9 mouse cellular contexts compared by ENCODE assay signal in the genomic region with DNA sequence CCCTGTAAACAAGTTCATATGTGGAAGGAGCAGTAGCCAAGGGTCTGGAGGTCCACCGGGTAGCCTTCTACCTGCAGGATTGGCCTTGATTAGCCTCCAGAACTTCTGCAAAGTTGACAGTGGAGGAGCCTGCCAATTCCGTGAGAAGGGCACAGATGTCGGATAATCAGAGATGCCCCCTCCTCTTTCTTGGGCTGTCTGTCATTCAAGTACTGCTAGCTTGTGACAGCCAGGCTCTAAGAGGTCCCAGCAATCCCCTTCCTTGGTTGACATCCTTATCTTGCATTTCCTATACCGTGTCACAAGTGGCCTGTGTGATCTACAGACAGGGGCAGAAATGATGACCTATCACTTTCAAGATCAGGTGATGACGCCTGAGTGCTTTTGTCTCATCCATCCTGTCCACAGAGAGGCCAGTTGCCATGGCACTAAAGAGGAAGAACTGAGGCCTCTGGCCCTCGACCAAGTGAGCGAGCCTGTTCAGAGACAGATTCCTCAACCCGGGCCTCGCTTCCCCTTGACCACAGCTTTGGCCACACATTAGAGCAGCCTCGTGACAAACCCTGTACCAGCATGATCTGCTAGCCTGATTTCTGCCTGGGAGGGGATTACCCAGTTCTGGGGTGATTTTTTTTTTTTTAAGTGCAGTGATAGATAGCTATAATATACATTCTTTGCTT. TPM values are rescaled to one million over a fixed set of nuclear protein-coding genes. Genes with fewer than 3 reads are reported as not detected.
DNase-seq lines count a peak whose midpoint lies in the region; ATAC-seq and TF ChIP-seq lines count a peak whose summit lies in the region.
"Had no signal": no experiment of that assay in that cellular context is flagged by ENCODE, and none has a peak within 500 bp of the region (broad histone marks: within the 10 kb centered on the region; RNA-seq: fewer than 3 reads in every experiment).

No protein-coding gene starts in this region.

- peak; percentile 98 for DNase-seq in heart, adult 11 months
- DNase-seq in heart, postnatal 4 days = no peak
- DNase-seq in midbrain, postnatal 0 days (ENCODE audit: low spot score) = peak; percentile 73
- peak; percentile 69 for DNase-seq in naive thymus-derived CD4-positive, alpha-beta T cell, adult 2 months (ENCODE audit: low read depth)
- DNase-seq in left cerebral cortex, adult 2 months (ENCODE audit: extremely low spot score in 1 of 2, low spot score in 2 of 2) = no peak
- no peak for DNase-seq in embryo, embryonic 11 days

- H3K9me3 ChIP-seq in midbrain, postnatal 0 days (ENCODE audit: low read length) = no peaks in the 10 kb centered on the region
- no peaks in the 10 kb centered on the region for H3K9me3 ChIP-seq in midbrain, embryonic 15.5 days
- H3K9me3 ChIP-seq: liver, embryonic 15.5 days had no signal

- no peak overlapping the region for H3K4me3 ChIP-seq in midbrain, postnatal 0 days (ENCODE audit: low read depth, low read length)
- H3K4me3 ChIP-seq in midbrain, embryonic 15.5 days = no peak overlapping the region
- H3K4me3 ChIP-seq in bone marrow macrophage, adult 2 months (ENCODE audit: insufficient read depth, low read length) = no peak overlapping the region
- H3K4me3 ChIP-seq in left cerebral cortex, adult 2 months = no peak overlapping the region
- H3K4me3 ChIP-seq: liver, embryonic 15.5 days had no signal

- TF ChIP-seq CTCF in midbrain, postnatal 0 days (IDR thresholded peaks at IDR 0.05) = no peak
- no peak for TF ChIP-seq CTCF in bone marrow macrophage, adult 2 months (IDR thresholded peaks at IDR 0.05; ENCODE audit: low read depth, low read length)
- TF ChIP-seq CTCF in left cerebral cortex, adult 2 months (IDR thresholded peaks at IDR 0.05) = no peak

- H3K9ac ChIP-seq in midbrain, postnatal 0 days (replicated peaks; ENCODE audit: low read length, poor library complexity, severe bottlenecking) = no peak overlapping the region
- H3K9ac ChIP-seq in midbrain, embryonic 15.5 days = no peak overlapping the region
- H3K9ac ChIP-seq: liver, embryonic 15.5 days had no signal

- 0 out of 2 replicates have a peak, but pooled peaks cover 3% of the 10 kb centered on the region for H3K4me1 ChIP-seq in midbrain, postnatal 0 days (ENCODE audit: insufficient read depth, low read length)
- H3K4me1 ChIP-seq in midbrain, embryonic 15.5 days = peaks cover 27% of the 10 kb centered on the region
- H3K4me1 ChIP-seq in bone marrow macrophage, adult 2 months (ENCODE audit: control insufficient read depth, insufficient read depth, low read length) = peaks cover 73% of the 10 kb centered on the region

- 39% methylated on average over 10 of the region's 10 CpGs for WGBS in midbrain, postnatal 0 days
- WGBS in midbrain, embryonic 15.5 days = 40% methylated on average over 10 of the region's 10 CpGs

- H3K27me3 ChIP-seq in midbrain, postnatal 0 days (ENCODE audit: insufficient read depth, low read length) = no peaks in the 10 kb centered on the region
- H3K27me3 ChIP-seq in midbrain, embryonic 15.5 days (replicated peaks) = no peaks in the 10 kb centered on the region
- H3K27me3 ChIP-seq: liver, embryonic 15.5 days had no signal

- TF ChIP-seq POLR2A in bone marrow macrophage, adult 2 months (IDR thresholded peaks at IDR 0.05; ENCODE audit: borderline replicate concordance, low read depth, low read length) = no peak

- no peak overlapping the region for H3K27ac ChIP-seq in midbrain, postnatal 0 days (ENCODE audit: low read depth, low read length)
- H3K27ac ChIP-seq in midbrain, embryonic 15.5 days = no peak overlapping the region
- peak overlapping the region; percentile 98 for H3K27ac ChIP-seq in bone marrow macrophage, adult 2 months (ENCODE audit: insufficient read depth, low read depth, low read length)
- no peak overlapping the region for H3K27ac ChIP-seq in left cerebral cortex, adult 2 months
- H3K27ac ChIP-seq: liver, embryonic 15.5 days had no signal

- intact Hi-C loops in left cerebral cortex, adult 2 months (cut with DNase I) = loop anchor here (5.0 kb wide), 1 partner anchor 181 kb away; no protein-coding TSS in a partner anchor

- H3K4me2 ChIP-seq in midbrain, postnatal 0 days (ENCODE audit: low read depth, low read length, poor library complexity, severe bottlenecking) = no peak overlapping the region
- no peak overlapping the region for H3K4me2 ChIP-seq in midbrain, embryonic 15.5 days
- H3K4me2 ChIP-seq: liver, embryonic 15.5 days had no signal

- ATAC-seq in midbrain, postnatal 0 days (ENCODE audit: low FRiP score) = no peak
- no peak for ATAC-seq in midbrain, embryonic 15.5 days (replicated peaks)

- H3K36me3 ChIP-seq in midbrain, postnatal 0 days (ENCODE audit: insufficient read depth, low read length) = no peaks in the 10 kb centered on the region
- H3K36me3 ChIP-seq in midbrain, embryonic 15.5 days (replicated peaks) = no peaks in the 10 kb centered on the region
- H3K36me3 ChIP-seq: liver, embryonic 15.5 days had no signal

RNA-seq across cellular contexts. Expression of a gene that starts 10.6 kb away (rescaled TPM):
- total RNA-seq in heart, postnatal 4 days (2021) = 1 to 10 TPM in 1 of 2 experiments, under 1 TPM in 1; 0.68 to 1.0 TPM
- 1.1 and 2.1 TPM in 2 replicates for total RNA-seq in midbrain, postnatal 0 days (2014; rRNA removed)
- 2.8 and 3.5 TPM in 2 replicates for polyA plus RNA-seq in midbrain, postnatal 0 days (2015; fragmentation: Nextera tagmentation; extraction: Ambion mirVana)
- polyA plus RNA-seq in midbrain, embryonic 15.5 days (2015; fragmentation: Nextera tagmentation; extraction: Ambion mirVana) = 2.8 and 3.2 TPM in 2 replicates
- polyA plus RNA-seq in bone marrow macrophage, adult 2 months (2012; ENCODE audit: insufficient read depth, insufficient read length, missing spikeins) = 0.44 TPM in 1 of 2 replicates, not detected in the other
- 1 to 10 TPM; 2.1 to 3.1 TPM for total RNA-seq in left cerebral cortex, adult 2 months (2021)

RNA-seq across cellular contexts. Expression of a gene that starts 12.9 kb away (rescaled TPM):
- under 1 TPM; 0.41 to 0.55 TPM for total RNA-seq in heart, postnatal 4 days (2021)
- total RNA-seq in midbrain, postnatal 0 days (2014; rRNA removed) = 0.19 and 2.8 TPM in 2 replicates
- 0.25 and 0.58 TPM in 2 replicates for polyA plus RNA-seq in midbrain, postnatal 0 days (2015; fragmentation: Nextera tagmentation; extraction: Ambion mirVana)
- polyA plus RNA-seq in midbrain, embryonic 15.5 days (2015; fragmentation: Nextera tagmentation; extraction: Ambion mirVana) = 0.21 and 0.33 TPM in 2 replicates
- polyA plus RNA-seq in bone marrow macrophage, adult 2 months (2012; ENCODE audit: insufficient read depth, insufficient read length, missing spikeins) = 20.6 and 23.4 TPM in 2 replicates
- total RNA-seq in left cerebral cortex, adult 2 months (2021) = 1 to 10 TPM; 2.0 to 4.6 TPM

RNA-seq across cellular contexts. Expression of a gene that starts 19.0 kb away (rescaled TPM):
- total RNA-seq in heart, postnatal 4 days (2021) = 100 to 1,000 TPM; 549 to 587 TPM
- total RNA-seq in midbrain, postnatal 0 days (2014; rRNA removed) = 814 and 944 TPM in 2 replicates
- polyA plus RNA-seq in midbrain, postnatal 0 days (2015; fragmentation: Nextera tagmentation; extraction: Ambion mirVana) = 810 TPM in 2 replicates
- 880 and 884 TPM in 2 replicates for polyA plus RNA-seq in midbrain, embryonic 15.5 days (2015; fragmentation: Nextera tagmentation; extraction: Ambion mirVana)
- 820 and 821 TPM in 2 replicates for polyA plus RNA-seq in bone marrow macrophage, adult 2 months (2012; ENCODE audit: insufficient read depth, insufficient read length, missing spikeins)
- 100 to 1,000 TPM; 845 to 926 TPM for total RNA-seq in left cerebral cortex, adult 2 months (2021)

RNA-seq across cellular contexts. Expression of a gene that starts 30.2 kb away (rescaled TPM):
- total RNA-seq in heart, postnatal 4 days (2021) = 100 to 1,000 TPM; 237 to 239 TPM
- 512 and 647 TPM in 2 replicates for total RNA-seq in midbrain, postnatal 0 days (2014; rRNA removed)
- 628 and 643 TPM in 2 replicates for polyA plus RNA-seq in midbrain, postnatal 0 days (2015; fragmentation: Nextera tagmentation; extraction: Ambion mirVana)
- polyA plus RNA-seq in midbrain, embryonic 15.5 days (2015; fragmentation: Nextera tagmentation; extraction: Ambion mirVana) = 559 and 568 TPM in 2 replicates
- 186 and 188 TPM in 2 replicates for polyA plus RNA-seq in bone marrow macrophage, adult 2 months (2012; ENCODE audit: insufficient read depth, insufficient read length, missing spikeins)
- total RNA-seq in left cerebral cortex, adult 2 months (2021) = 100 to 1,000 TPM; 617 to 624 TPM

RNA-seq across cellular contexts. Expression of a gene that starts 37.2 kb away (rescaled TPM):
- total RNA-seq in heart, postnatal 4 days (2021) = 1 to 10 TPM; 5.7 to 7.4 TPM
- total RNA-seq in midbrain, postnatal 0 days (2014; rRNA removed) = 198 and 225 TPM in 2 replicates
- 38.3 and 39.3 TPM in 2 replicates for polyA plus RNA-seq in midbrain, postnatal 0 days (2015; fragmentation: Nextera tagmentation; extraction: Ambion mirVana)
- 41.0 and 42.0 TPM in 2 replicates for polyA plus RNA-seq in midbrain, embryonic 15.5 days (2015; fragmentation: Nextera tagmentation; extraction: Ambion mirVana)
- polyA plus RNA-seq in bone marrow macrophage, adult 2 months (2012; ENCODE audit: insufficient read depth, insufficient read length, missing spikeins) = 43.3 and 52.6 TPM in 2 replicates
- total RNA-seq in left cerebral cortex, adult 2 months (2021) = 100 to 1,000 TPM; 231 to 248 TPM

Comparison
In these comparisons a context has a peak if more than half of its experiments do, and no peak if none do; other contexts are left out.
1. DNase-seq: peak in heart, adult 11 months (single experiment), midbrain, postnatal 0 days (single experiment) and naive thymus-derived CD4-positive, alpha-beta T cell, adult 2 months (single experiment); none in heart, postnatal 4 days (single experiment), left cerebral cortex, adult 2 months (0 of 2) and embryo, embryonic 11 days (single experiment).